Mouse (Mus musculus) megakaryocyte-erythroid progenitor cell, adult 5-6 weeks (primary cell): Measurements from ENCODE around the gene Clstn1. TPM values are rescaled to one million over a fixed set of nuclear protein-coding genes. Genes with fewer than 3 reads are reported as not detected.
A peak's percentile ranks its signal among the peaks of the same experiment; 100 is the strongest.

ENCODE experiments used
- ATAC-seq: replicated peaks from 2 replicates; pipeline ENCODE4 v1.8.0; 2016; ENCODE audit warnings: mild to moderate bottlenecking, inconsistent platforms; ENCODE audit not compliant: severe bottlenecking, poor library complexity, low FRiP score, low TSS enrichment
- total RNA-seq, 2 experiments: library from RNA; stranded (forward) in 1 of 2; stranded (reverse) in 1 of 2; fragments of 200-1000, 215-1000 nt in 1 of 2; fragments of >200 nt in 1 of 2; fragmentation: Nextera tagmentation in 1 of 2; gene quantifications; 2 replicates each; pipeline ENCODE4 v1.2.3; 2014 to 2017

Gene Clstn1
- total RNA-seq, 2 experiments from 2014 or later = 30.4 to 31.2 TPM

GRCm38 (mm10) chr4:149696189-149696971 lies 110.1 kb downstream of the Clstn1 start:
- ATAC-seq = peak; percentile 42

- ATAC-seq = peak; percentile 48
Observed at GRCm38 (mm10) chr4:149697506-149698196, 111.4 kb downstream of the Clstn1 start.

- ATAC-seq = peak; percentile 73
Observed at GRCm38 (mm10) chr4:149698197-149698821, 112.0 kb downstream of the Clstn1 start.

Other genes starting within 250 kb of the Clstn1 start
- gene Ube4b, start 159.7 kb upstream of the Clstn1 start, total RNA-seq (2014; fragmentation: Nextera tagmentation) = 65.7 and 65.9 TPM in 2 replicates
- gene Ube4b, start 159.7 kb upstream of the Clstn1 start, total RNA-seq (2017) = 24.1 and 34.2 TPM in 2 replicates
- gene Rbp7, start 131.5 kb upstream of the Clstn1 start, total RNA-seq (2014; fragmentation: Nextera tagmentation) = not detected in 2 replicates
- gene Rbp7, start 131.5 kb upstream of the Clstn1 start, total RNA-seq (2017) = not detected in 2 replicates
- gene Tmem274, start 109.1 kb upstream of the Clstn1 start, total RNA-seq (2014; fragmentation: Nextera tagmentation) = not detected in 2 replicates
- not detected in 2 replicates for gene Tmem274, start 109.1 kb upstream of the Clstn1 start, total RNA-seq (2017)
- gene Nmnat1, start 101.3 kb upstream of the Clstn1 start, total RNA-seq (2014; fragmentation: Nextera tagmentation) = 2.8 and 13.3 TPM in 2 replicates
- gene Nmnat1, start 101.3 kb upstream of the Clstn1 start, total RNA-seq (2017) = 2.2 and 8.0 TPM in 2 replicates
- 26.0 and 32.6 TPM in 2 replicates for gene Lzic, start 101.2 kb upstream of the Clstn1 start, total RNA-seq (2014; fragmentation: Nextera tagmentation)
- gene Lzic, start 101.2 kb upstream of the Clstn1 start, total RNA-seq (2017) = 62.6 and 135 TPM in 2 replicates
- gene Ctnnbip1, start 68.2 kb upstream of the Clstn1 start, total RNA-seq (2014; fragmentation: Nextera tagmentation) = 1.5 and 5.5 TPM in 2 replicates
- 1.7 and 5.9 TPM in 2 replicates for gene Ctnnbip1, start 68.2 kb upstream of the Clstn1 start, total RNA-seq (2017)
- gene Pik3cd, start 116.1 kb downstream of the Clstn1 start, total RNA-seq (2014; fragmentation: Nextera tagmentation) = 29.6 and 39.7 TPM in 2 replicates
- 14.1 and 17.9 TPM in 2 replicates for gene Pik3cd, start 116.1 kb downstream of the Clstn1 start, total RNA-seq (2017)
- gene Tmem201, start 151.6 kb downstream of the Clstn1 start, total RNA-seq (2014; fragmentation: Nextera tagmentation) = 22.9 and 24.1 TPM in 2 replicates
- gene Tmem201, start 151.6 kb downstream of the Clstn1 start, total RNA-seq (2017) = 6.4 and 8.1 TPM in 2 replicates
- gene Slc25a33, start 187.8 kb downstream of the Clstn1 start, total RNA-seq (2014; fragmentation: Nextera tagmentation) = 8.1 and 9.5 TPM in 2 replicates
- gene Slc25a33, start 187.8 kb downstream of the Clstn1 start, total RNA-seq (2017) = 9.3 and 16.3 TPM in 2 replicates